15 mouse cellular contexts compared by ENCODE assay signal in the genomic region with DNA sequence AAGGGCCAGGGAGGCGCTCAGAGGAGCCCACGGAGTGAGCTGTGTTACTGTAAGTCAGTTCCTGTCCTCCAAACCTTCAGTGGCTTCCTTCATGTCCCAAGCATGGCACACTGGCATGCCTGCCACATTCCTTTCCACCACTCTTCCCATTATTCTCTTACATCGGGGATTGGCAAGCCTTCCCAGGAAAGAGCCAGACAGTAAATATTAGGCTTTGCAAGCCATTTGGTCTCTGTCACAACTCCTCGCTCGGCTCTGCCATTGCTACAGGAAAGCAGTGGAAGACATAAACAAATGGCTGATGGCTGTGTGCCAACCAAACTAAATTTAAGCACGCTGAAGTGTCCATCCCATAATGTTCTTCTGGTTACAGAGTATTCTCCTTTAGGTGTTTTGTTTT. TPM values are rescaled to one million over a fixed set of nuclear protein-coding genes. Genes with fewer than 3 reads are reported as not detected.
DNase-seq lines count a peak whose midpoint lies in the region; ATAC-seq and TF ChIP-seq lines count a peak whose summit lies in the region.
"Had no signal": no experiment of that assay in that cellular context is flagged by ENCODE, and none has a peak within 500 bp of the region (broad histone marks: within the 10 kb centered on the region; RNA-seq: fewer than 3 reads in every experiment).

No protein-coding gene starts in this region.

- WGBS in kidney, postnatal 0 days, result 39% methylated on average over 6 of the region's 6 CpGs
- WGBS in lung, embryonic 16.5 days, result 30% methylated on average over 6 of the region's 6 CpGs
- 80% methylated on average over 6 of the region's 6 CpGs for WGBS in forebrain, embryonic 12.5 days

- no peak overlapping the region for H3K4me2 ChIP-seq in kidney, postnatal 0 days (ENCODE audit: low read length)
- H3K4me2 ChIP-seq in lung, embryonic 16.5 days (ENCODE audit: low read depth, low read length), result 0 out of 2 replicates have a peak overlapping the region, but pooled peaks have one; percentile 1
- no peak overlapping the region for H3K4me2 ChIP-seq in forebrain, embryonic 12.5 days
- H3K4me2 ChIP-seq: heart, embryonic 13.5 days; liver, embryonic 13.5 days; neural tube, embryonic 13.5 days had no signal

- no peaks in the 10 kb centered on the region for H3K36me3 ChIP-seq in kidney, postnatal 0 days (ENCODE audit: insufficient read depth, low read length)
- H3K36me3 ChIP-seq in lung, embryonic 16.5 days (ENCODE audit: control insufficient read depth, insufficient read depth, low read length), result no peaks in the 10 kb centered on the region
- no peaks in the 10 kb centered on the region for H3K36me3 ChIP-seq in forebrain, embryonic 12.5 days (replicated peaks)
- H3K36me3 ChIP-seq: heart, embryonic 13.5 days; liver, embryonic 13.5 days; neural tube, embryonic 13.5 days had no signal

- no peak for TF ChIP-seq CTCF in kidney, postnatal 0 days (IDR thresholded peaks at IDR 0.05; ENCODE audit: low read depth)

- no peaks in the 10 kb centered on the region for H3K9me3 ChIP-seq in kidney, postnatal 0 days (replicated peaks; ENCODE audit: low read length)
- no peaks in the 10 kb centered on the region for H3K9me3 ChIP-seq in lung, embryonic 16.5 days (ENCODE audit: control insufficient read depth, low read length)
- no peaks in the 10 kb centered on the region for H3K9me3 ChIP-seq in forebrain, embryonic 12.5 days
- H3K9me3 ChIP-seq: heart, embryonic 13.5 days; liver, embryonic 13.5 days; neural tube, embryonic 13.5 days had no signal

- no peaks in the 10 kb centered on the region for H3K27me3 ChIP-seq in kidney, postnatal 0 days (ENCODE audit: insufficient read depth, low read length)
- no peaks in the 10 kb centered on the region for H3K27me3 ChIP-seq in lung, embryonic 16.5 days (ENCODE audit: control insufficient read depth, insufficient read depth, low read depth, low read length)
- peaks cover 4% of the 10 kb centered on the region; the same call in 1 of the 2 replicates for H3K27me3 ChIP-seq in forebrain, embryonic 12.5 days
- H3K27me3 ChIP-seq: neural tube, embryonic 13.5 days had no signal

- H3K9ac ChIP-seq in kidney, postnatal 0 days (ENCODE audit: low read depth, low read length), result no peak overlapping the region
- no peak overlapping the region for H3K9ac ChIP-seq in lung, embryonic 16.5 days (ENCODE audit: low read length)
- H3K9ac ChIP-seq in forebrain, embryonic 12.5 days, result no peak overlapping the region
- H3K9ac ChIP-seq: heart, embryonic 13.5 days; liver, embryonic 13.5 days; neural tube, embryonic 13.5 days had no signal

- peak; percentile 25 to 26 for DNase-seq in cerebellum, postnatal 10 days
- DNase-seq in kidney, postnatal 0 days (ENCODE audit: low spot score), result peak; percentile 64
- DNase-seq in kidney, adult 8-10 months, result no peak
- peak; percentile 43 for DNase-seq in brain, adult 2 months (ENCODE audit: low read depth, low spot score)
- DNase-seq in cerebellum, postnatal 14 days, result no peak
- DNase-seq: adrenal gland, postnatal 14 days; cerebellum, adult 9-11 months; gastrocnemius, postnatal 36 days; left cerebral cortex, postnatal 4 days; liver, embryonic 13.5 days had no signal

- H3K4me3 ChIP-seq in kidney, postnatal 0 days (replicated peaks; ENCODE audit: low read depth, low read length), result no peak overlapping the region
- H3K4me3 ChIP-seq in lung, embryonic 16.5 days (ENCODE audit: low read length), result no peak overlapping the region
- H3K4me3 ChIP-seq in forebrain, embryonic 12.5 days (replicated peaks), result no peak overlapping the region
- H3K4me3 ChIP-seq: heart, embryonic 13.5 days; liver, embryonic 13.5 days; neural tube, embryonic 13.5 days had no signal

- peaks cover 8% of the 10 kb centered on the region; the same call in 1 of the 2 replicates for H3K4me1 ChIP-seq in kidney, postnatal 0 days (replicated peaks; ENCODE audit: insufficient read depth, low read length)
- peaks cover 17% of the 10 kb centered on the region for H3K4me1 ChIP-seq in lung, embryonic 16.5 days (replicated peaks; ENCODE audit: control insufficient read depth, insufficient read depth, low read length)
- H3K4me1 ChIP-seq in forebrain, embryonic 12.5 days, result peaks cover 15% of the 10 kb centered on the region

- no peak overlapping the region for H3K27ac ChIP-seq in kidney, postnatal 0 days
- H3K27ac ChIP-seq in lung, embryonic 16.5 days (ENCODE audit: low read length), result peak overlapping the region; percentile 61; the same call in 1 of the 2 replicates
- no peak overlapping the region for H3K27ac ChIP-seq in forebrain, embryonic 12.5 days
- H3K27ac ChIP-seq: heart, embryonic 13.5 days; neural tube, embryonic 13.5 days had no signal

- ATAC-seq in cerebellum, adult (ENCODE audit: insufficient number of reproducible peaks, low FRiP score, low TSS enrichment), result no peak
- no peak for ATAC-seq in kidney, postnatal 0 days (replicated peaks; ENCODE audit: low FRiP score, low read depth)
- ATAC-seq in lung, embryonic 16.5 days (ENCODE audit: low read depth), result peak; percentile 70
- ATAC-seq in forebrain, embryonic 12.5 days (ENCODE audit: low FRiP score), result no peak

RNA-seq across cellular contexts. Expression of a gene that starts 7.1 kb away (rescaled TPM):
- 34.2 and 34.4 TPM in 2 replicates for polyA plus RNA-seq in kidney, postnatal 0 days (2015; fragmentation: Nextera tagmentation; extraction: Ambion mirVana)
- polyA plus RNA-seq in lung, embryonic 16.5 days (2015; fragmentation: Nextera tagmentation; extraction: Ambion mirVana), result 28.4 and 33.8 TPM in 2 replicates
- 22.7 and 26.9 TPM in 2 replicates for polyA plus RNA-seq in forebrain, embryonic 12.5 days (2016; fragmentation: Nextera tagmentation; extraction: Ambion mirVana)

Comparison
In these comparisons a context has a peak if more than half of its experiments do, and no peak if none do; other contexts are left out.
1. DNase-seq: peak in cerebellum, postnatal 10 days (2 of 2), kidney, postnatal 0 days (single experiment) and brain, adult 2 months (single experiment); none in kidney, adult 8-10 months (0 of 2) and cerebellum, postnatal 14 days (0 of 2).